Mouse (Mus musculus) cortical plate, adult 2 months (tissue): ENCODE data around the gene Mab21l1.

Source experiments
- CTCF ChIP-seq: fragments of 200-500 bp; IDR thresholded peaks from 2 replicates; pipeline ENCODE4 v1.5.1; 2011; ENCODE audit warnings: mild to moderate bottlenecking, control low read depth, low read length; ENCODE audit not compliant: insufficient read depth; ENCODE audit errors: extremely low read depth
- POLR2A ChIP-seq: fragments of 200-500 bp; IDR thresholded peaks from 2 replicates; pipeline ENCODE4 v1.6.1; 2011; ENCODE audit warnings: mild to moderate bottlenecking, low read length, control low read depth; ENCODE audit not compliant: insufficient read depth; ENCODE audit errors: extremely low read depth

GRCm38 (mm10) chr3:55777501-55777900 lies 4.8 kb upstream of the Mab21l1 start:
- TF ChIP-seq CTCF, result no peak
- no peak for TF ChIP-seq POLR2A
